Comparison of ENCODE assay signal across 16 mouse cellular contexts in the genomic region with DNA sequence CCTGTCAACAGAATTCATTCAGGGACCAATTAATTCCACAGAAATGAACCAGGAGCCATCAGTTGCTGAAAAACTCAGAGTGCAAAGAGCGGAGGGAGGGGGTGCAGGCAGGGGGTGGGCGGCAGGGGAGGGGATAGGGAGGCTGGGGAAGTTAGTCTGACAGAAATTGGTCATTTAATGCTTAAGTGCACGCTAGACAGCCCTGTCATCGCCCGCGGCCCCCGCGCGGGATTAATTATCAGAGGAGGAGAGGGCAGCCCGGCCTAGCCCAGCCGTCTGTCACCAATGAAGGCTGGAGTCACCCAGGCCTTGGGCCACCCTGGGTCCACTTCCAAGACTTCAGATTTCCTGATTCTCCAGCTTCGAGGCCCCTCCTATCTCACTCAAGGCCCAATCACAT.
"Had no signal": no experiment of that assay in that cellular context is flagged by ENCODE, and none has a peak within 500 bp of the region (broad histone marks: within the 10 kb centered on the region; RNA-seq: fewer than 3 reads in every experiment).

No protein-coding gene starts in this region.

- H3K4me2 ChIP-seq: limb, embryonic 15.5 days; liver, embryonic 12.5 days; lung, embryonic 14.5 days; neural tube, embryonic 12.5 days had no signal

- H3K27ac ChIP-seq: limb, embryonic 15.5 days; liver, embryonic 12.5 days; midbrain, embryonic 10.5 days; neural tube, embryonic 12.5 days had no signal

- H3K27me3 ChIP-seq: neural tube, embryonic 12.5 days had no signal

- DNase-seq: kidney, adult 2 months; kidney, postnatal 25 days; left cerebral cortex, postnatal 4 days; lung, embryonic 14.5 days; lung, postnatal 10 days; lung, postnatal 4 days; midbrain, embryonic 14.5 days; right cerebral cortex, adult 18-20 months; right cerebral cortex, postnatal 25 days; thymus, postnatal 36 days had no signal

- H3K9ac ChIP-seq: limb, embryonic 15.5 days; liver, embryonic 12.5 days; lung, embryonic 14.5 days; neural tube, embryonic 12.5 days had no signal

- H3K36me3 ChIP-seq: limb, embryonic 15.5 days; liver, embryonic 12.5 days; midbrain, embryonic 10.5 days; neural tube, embryonic 12.5 days had no signal

- H3K4me1 ChIP-seq: limb, embryonic 15.5 days; liver, embryonic 12.5 days; midbrain, embryonic 10.5 days; neural tube, embryonic 12.5 days had no signal

- H3K4me3 ChIP-seq: limb, embryonic 15.5 days; liver, embryonic 12.5 days; midbrain, embryonic 10.5 days; myocyte; neural tube, embryonic 12.5 days had no signal

- H3K9me3 ChIP-seq: limb, embryonic 15.5 days; liver, embryonic 12.5 days; midbrain, embryonic 10.5 days; neural tube, embryonic 12.5 days had no signal

- ATAC-seq: inflammation-experienced regulatory T-cells, adult 6 months; liver, embryonic 12.5 days had no signal
